Mouse (Mus musculus) stomach, postnatal 0 days (tissue): Measurements from ENCODE around the gene Gorasp2.

Source experiments
- CTCF ChIP-seq: IDR thresholded peaks from 2 replicates; pipeline ENCODE4 v1.5.1; 2016; ENCODE audit warnings: antibody characterized with exemption, low read depth, mild to moderate bottlenecking, moderate library complexity
- EP300 ChIP-seq: optimal IDR thresholded peaks from 2 replicates; pipeline ENCODE3; 2016; ENCODE audit warnings: antibody characterized with exemption

DNA sequence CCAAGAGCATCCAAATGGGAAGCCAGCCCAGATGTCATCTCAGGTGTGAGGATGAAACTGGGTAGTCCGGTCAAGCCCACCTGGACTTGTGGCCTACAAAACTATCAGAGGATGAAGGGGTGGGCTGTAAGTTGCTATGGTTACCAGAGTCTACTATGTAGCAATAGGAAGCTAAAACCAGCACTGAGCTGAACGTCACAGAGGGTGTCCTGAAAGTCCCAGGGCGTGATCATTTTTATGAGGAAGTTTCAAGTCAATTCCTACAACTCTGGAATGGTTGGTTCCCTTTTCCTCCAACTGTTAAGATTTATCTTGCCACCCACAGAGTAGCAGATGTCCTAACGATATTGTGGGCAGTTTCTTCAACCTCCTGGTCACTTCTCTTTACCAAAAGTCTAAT is 39.1 kb upstream of the Gorasp2 start:
- no peak for TF ChIP-seq CTCF
- TF ChIP-seq EP300 = no peak
